Mouse (Mus musculus): ENCODE data around the gene Klhdc4. TPM values are rescaled to one million over a fixed set of nuclear protein-coding genes. Genes with fewer than 3 reads are reported as not detected.

Klhdc4 gene
- polyA plus RNA-seq, 2 experiments = 15.6 to 17.0 TPM

- peak overlapping the region; percentile 58 for H3K27ac ChIP-seq
- ATAC-seq (ENCODE audit: insufficient read depth) (peak; percentile 7; the same call in 1 of the 2 replicates), DNase-seq (ENCODE audit: low read depth in 3 of 3, low spot score in 3 of 3) (no peak)
- 44% methylated on average over 12 of the region's 12 CpGs for WGBS (ENCODE audit: insufficient replicate concordance)
- peaks cover 19 to 24% of the 10 kb centered on the region in 2 experiments for H3K4me1 ChIP-seq (replicated peaks; ENCODE audit: control insufficient read depth in 2 of 2, insufficient read depth in 2 of 2, low read length in 1 of 2)
- H3K4me2 ChIP-seq (ENCODE audit: low read depth) = peak overlapping the region; percentile 54
- H3K9ac ChIP-seq (replicated peaks) = peak overlapping the region; percentile 63
- TF ChIP-seq CTCF (IDR thresholded peaks at IDR 0.05; ENCODE audit: low read depth) (no peak), EP300 (IDR thresholded peaks at IDR 0.05; ENCODE audit: low read depth) (no peak)
- H3K27me3 ChIP-seq (ENCODE audit: control insufficient read depth, insufficient read depth, low read length) = no peaks in the 10 kb centered on the region
- no peaks in the 10 kb centered on the region for H3K36me3 ChIP-seq (replicated peaks; ENCODE audit: control insufficient read depth, insufficient read depth, low read depth)
- H3K4me3 ChIP-seq (ENCODE audit: insufficient read depth in 1 of 2, low read depth in 2 of 2, low read length in 2 of 2) = peak overlapping the region; percentile 9 to 15; a peak in 2 of 4 replicates
- H3K9me3 ChIP-seq (ENCODE audit: control insufficient read depth, low read length) = no peaks in the 10 kb centered on the region
These were observed 21.1 kb upstream of the Klhdc4 start for GRCm38 (mm10) chr8:121850436-121850820.

DNA sequence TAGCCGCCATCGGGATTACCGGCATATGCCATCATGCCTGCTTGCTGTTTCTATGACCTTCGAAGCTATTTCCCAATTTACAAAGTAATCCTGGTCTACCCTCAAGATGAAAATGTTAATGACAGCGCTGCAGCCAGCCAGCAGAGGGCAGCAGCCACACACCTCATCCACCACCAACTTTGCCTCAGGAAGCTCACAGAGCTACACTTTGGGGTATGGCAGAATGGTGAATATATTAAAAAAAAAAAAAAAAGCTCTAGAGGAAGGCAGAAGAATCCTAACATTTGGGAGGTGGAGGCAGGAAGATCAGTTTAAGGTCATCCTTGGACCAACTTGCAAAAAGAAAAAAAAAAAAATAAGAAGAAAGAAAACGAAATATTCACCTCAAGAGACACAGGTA, 20.6 kb upstream of the Klhdc4 start:
- H3K27me3 ChIP-seq (ENCODE audit: control insufficient read depth, insufficient read depth, low read length) = no peaks in the 10 kb centered on the region
- H3K4me2 ChIP-seq (ENCODE audit: low read depth) = peak overlapping the region; percentile 54
- 9% methylated on average over 6 of the region's 6 CpGs for WGBS (ENCODE audit: insufficient replicate concordance)
- ATAC-seq (ENCODE audit: insufficient read depth) = peak; percentile 26; the same call in 1 of the 2 replicates
- TF ChIP-seq CTCF (IDR thresholded peaks at IDR 0.05; ENCODE audit: low read depth) = peak; percentile 97
- TF ChIP-seq EP300 (IDR thresholded peaks at IDR 0.05; ENCODE audit: low read depth) = 0 out of 2 replicates have a peak, but pooled peaks have one; percentile 14
- H3K4me3 ChIP-seq (ENCODE audit: insufficient read depth in 1 of 2, low read depth in 2 of 2, low read length in 2 of 2) = no peak overlapping the region
- H3K4me1 ChIP-seq (replicated peaks; ENCODE audit: control insufficient read depth in 2 of 2, insufficient read depth in 2 of 2, low read length in 1 of 2) = peaks cover 19 to 24% of the 10 kb centered on the region in 2 experiments
- peak; percentile 61 to 70 (median 61) for DNase-seq (ENCODE audit: low read depth in 3 of 3, low spot score in 3 of 3)
- H3K36me3 ChIP-seq (replicated peaks; ENCODE audit: control insufficient read depth, insufficient read depth, low read depth) = no peaks in the 10 kb centered on the region
- peak overlapping the region; percentile 58; the same call in 1 of the 2 replicates for H3K27ac ChIP-seq
- peak overlapping the region; percentile 63 for H3K9ac ChIP-seq (replicated peaks)
- H3K9me3 ChIP-seq (ENCODE audit: control insufficient read depth, low read length) = no peaks in the 10 kb centered on the region

GRCm38 (mm10) chr8:121849303-121849702, 19.9 kb upstream of the Klhdc4 start:
- no peak for TF ChIP-seq CTCF (IDR thresholded peaks at IDR 0.05; ENCODE audit: low read depth)
- TF ChIP-seq EP300 (IDR thresholded peaks at IDR 0.05; ENCODE audit: low read depth) = no peak
- Histone ChIP-seq H3K27ac (no peak overlapping the region), H3K27me3 (ENCODE audit: control insufficient read depth, insufficient read depth, low read length) (no peaks in the 10 kb centered on the region), H3K4me3 (ENCODE audit: insufficient read depth in 1 of 2, low read depth in 2 of 2, low read length in 2 of 2) (no peak overlapping the region), H3K4me2 (ENCODE audit: low read depth) (no peak overlapping the region), H3K36me3 (replicated peaks; ENCODE audit: control insufficient read depth, insufficient read depth, low read depth) (no peaks in the 10 kb centered on the region), H3K9me3 (ENCODE audit: control insufficient read depth, low read length) (no peaks in the 10 kb centered on the region), H3K4me1 (replicated peaks; ENCODE audit: control insufficient read depth in 2 of 2, insufficient read depth in 2 of 2, low read length in 1 of 2) (peaks cover 19 to 24% of the 10 kb centered on the region in 2 experiments), H3K9ac (replicated peaks) (no peak overlapping the region)
- DNase-seq (ENCODE audit: low read depth in 3 of 3, low spot score in 3 of 3) (no peak), ATAC-seq (ENCODE audit: insufficient read depth) (no peak)
- 59% methylated on average over 9 of the region's 9 CpGs for WGBS (ENCODE audit: insufficient replicate concordance)

DNA sequence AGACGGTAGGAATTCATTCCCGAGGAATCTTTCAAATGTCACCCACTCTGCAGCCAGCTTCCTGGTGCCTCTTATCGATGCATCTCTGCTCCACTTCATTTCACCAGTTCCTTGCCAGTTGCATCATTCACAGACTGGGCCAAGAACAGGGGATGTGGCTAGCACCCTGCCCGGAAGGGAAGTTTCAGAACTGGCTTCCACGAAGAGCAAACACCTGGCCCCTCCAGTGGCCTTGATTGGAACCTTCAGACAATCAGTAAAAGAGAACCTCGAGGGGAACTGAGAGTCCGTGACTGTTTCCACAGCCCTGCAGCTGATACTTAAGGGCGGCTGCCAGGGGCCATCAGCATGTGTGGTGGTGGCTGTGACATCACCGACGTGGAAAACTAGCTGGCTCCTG, 19.1 kb upstream of the Klhdc4 start:
- no peak for ATAC-seq (ENCODE audit: insufficient read depth)
- no peak overlapping the region for H3K4me2 ChIP-seq (ENCODE audit: low read depth)
- no peaks in the 10 kb centered on the region for H3K27me3 ChIP-seq (ENCODE audit: control insufficient read depth, insufficient read depth, low read length)
- TF ChIP-seq CTCF (IDR thresholded peaks at IDR 0.05; ENCODE audit: low read depth) (no peak), EP300 (IDR thresholded peaks at IDR 0.05; ENCODE audit: low read depth) (no peak)
- peaks cover 19 to 24% of the 10 kb centered on the region in 2 experiments for H3K4me1 ChIP-seq (replicated peaks; ENCODE audit: control insufficient read depth in 2 of 2, insufficient read depth in 2 of 2, low read length in 1 of 2)
- 39% methylated on average over 10 of the region's 10 CpGs for WGBS (ENCODE audit: insufficient replicate concordance)
- H3K9me3 ChIP-seq (ENCODE audit: control insufficient read depth, low read length) = no peaks in the 10 kb centered on the region
- no peak overlapping the region for H3K9ac ChIP-seq (replicated peaks)
- no peak for DNase-seq (ENCODE audit: low read depth in 3 of 3, low spot score in 3 of 3)
- no peaks in the 10 kb centered on the region for H3K36me3 ChIP-seq (replicated peaks; ENCODE audit: control insufficient read depth, insufficient read depth, low read depth)
- H3K27ac ChIP-seq = no peak overlapping the region
- H3K4me3 ChIP-seq (ENCODE audit: insufficient read depth in 1 of 2, low read depth in 2 of 2, low read length in 2 of 2) = no peak overlapping the region

DNA sequence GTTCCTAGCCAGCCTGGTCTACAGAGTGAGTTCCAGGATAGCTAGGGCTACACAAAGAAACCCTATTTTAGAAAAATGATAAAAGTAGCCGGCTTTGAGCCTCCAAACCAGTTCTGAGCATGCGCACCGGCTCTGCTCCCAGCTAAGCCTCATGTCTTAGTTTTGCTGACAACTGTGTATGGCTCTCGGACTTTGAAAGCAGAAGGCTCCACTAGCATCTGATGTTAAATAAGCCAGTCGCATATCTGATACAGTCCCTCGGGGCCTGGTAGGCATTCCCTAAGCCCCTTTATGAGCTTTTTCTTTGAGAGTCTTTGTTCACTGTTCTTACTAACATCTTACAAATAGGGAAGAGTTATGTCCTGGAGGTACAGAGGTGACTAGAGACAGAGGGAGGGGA, 18.6 kb upstream of the Klhdc4 start:
- no peak for TF ChIP-seq EP300 (IDR thresholded peaks at IDR 0.05; ENCODE audit: low read depth)
- no peak for TF ChIP-seq CTCF (IDR thresholded peaks at IDR 0.05; ENCODE audit: low read depth)
- Histone ChIP-seq H3K4me3 (ENCODE audit: insufficient read depth in 1 of 2, low read depth in 2 of 2, low read length in 2 of 2) (no peak overlapping the region), H3K27me3 (ENCODE audit: control insufficient read depth, insufficient read depth, low read length) (no peaks in the 10 kb centered on the region), H3K27ac (no peak overlapping the region), H3K4me1 (replicated peaks; ENCODE audit: control insufficient read depth in 2 of 2, insufficient read depth in 2 of 2, low read length in 1 of 2) (peaks cover 19 to 24% of the 10 kb centered on the region in 2 experiments), H3K9me3 (ENCODE audit: control insufficient read depth, low read length) (no peaks in the 10 kb centered on the region), H3K4me2 (ENCODE audit: low read depth) (no peak overlapping the region), H3K9ac (replicated peaks) (no peak overlapping the region), H3K36me3 (replicated peaks; ENCODE audit: control insufficient read depth, insufficient read depth, low read depth) (no peaks in the 10 kb centered on the region)
- no peak for ATAC-seq (ENCODE audit: insufficient read depth)
- WGBS (ENCODE audit: insufficient replicate concordance) = 67% methylated on average over 6 of the region's 6 CpGs
- DNase-seq (ENCODE audit: low read depth in 3 of 3, low spot score in 3 of 3) = no peak

Measured in liver, embryonic 14.5 days (tissue).